Mouse (Mus musculus): ENCODE measurements around the gene Tmem52. TPM values are rescaled to one million over a fixed set of nuclear protein-coding genes. Genes with fewer than 3 reads are reported as not detected.
"Not testable (repeated sequence)": the region's sequence is repeated elsewhere in the genome, so short reads cannot be mapped to it uniquely, and the experiment has no call there.

Tmem52 gene
- polyA plus RNA-seq, 1 experiment from 2014 or later = 2.6 TPM

- H3K36me3 ChIP-seq (ENCODE audit: control insufficient read depth, insufficient read depth, low read length) = no peaks in the 10 kb centered on the region
- H3K27ac ChIP-seq (ENCODE audit: low read length) = no peak overlapping the region
- no peaks in the 10 kb centered on the region for H3K9me3 ChIP-seq (replicated peaks; ENCODE audit: control insufficient read depth, low read length)
- H3K4me2 ChIP-seq (ENCODE audit: low read depth, low read length) = no peak overlapping the region
- ATAC-seq (ENCODE audit: insufficient read depth, low FRiP score) = no peak
- no peak overlapping the region for H3K9ac ChIP-seq (ENCODE audit: low read length)
- H3K4me3 ChIP-seq (replicated peaks; ENCODE audit: low read length) = no peak overlapping the region
- H3K27me3 ChIP-seq (ENCODE audit: control insufficient read depth, insufficient read depth, low read length) = no peaks in the 10 kb centered on the region
- no peaks in the 10 kb centered on the region for H3K4me1 ChIP-seq (ENCODE audit: control insufficient read depth, insufficient read depth, low read length)
- 86% methylated on average over 18 of the region's 18 CpGs for WGBS
Measured at GRCm38 (mm10) chr4:155469590-155470262, 812 bp downstream of the Tmem52 start.

- no peak for ATAC-seq (ENCODE audit: insufficient read depth, low FRiP score)
- 77% methylated on average over 16 of the region's 16 CpGs for WGBS
- Histone ChIP-seq H3K9me3 (replicated peaks; ENCODE audit: control insufficient read depth, low read length) (no peaks in the 10 kb centered on the region), H3K27ac (ENCODE audit: low read length) (no peak overlapping the region), H3K4me1 (ENCODE audit: control insufficient read depth, insufficient read depth, low read length) (no peaks in the 10 kb centered on the region), H3K36me3 (ENCODE audit: control insufficient read depth, insufficient read depth, low read length) (no peaks in the 10 kb centered on the region), H3K27me3 (ENCODE audit: control insufficient read depth, insufficient read depth, low read length) (no peaks in the 10 kb centered on the region), H3K4me2 (ENCODE audit: low read depth, low read length) (no peak overlapping the region), H3K9ac (ENCODE audit: low read length) (no peak overlapping the region), H3K4me3 (replicated peaks; ENCODE audit: low read length) (no peak overlapping the region)
Measured at GRCm38 (mm10) chr4:155470263-155470953, 1.5 kb downstream of the Tmem52 start.

- H3K27ac ChIP-seq (ENCODE audit: low read length) = no peak overlapping the region
- no peak overlapping the region for H3K9ac ChIP-seq (ENCODE audit: low read length)
- H3K36me3 ChIP-seq (ENCODE audit: control insufficient read depth, insufficient read depth, low read length) = no peaks in the 10 kb centered on the region
- H3K9me3 ChIP-seq (replicated peaks; ENCODE audit: control insufficient read depth, low read length) = no peaks in the 10 kb centered on the region
- ATAC-seq (ENCODE audit: insufficient read depth, low FRiP score) = no peak
- no peak overlapping the region for H3K4me3 ChIP-seq (replicated peaks; ENCODE audit: low read length)
- no peaks in the 10 kb centered on the region for H3K4me1 ChIP-seq (ENCODE audit: control insufficient read depth, insufficient read depth, low read length)
- no peaks in the 10 kb centered on the region for H3K27me3 ChIP-seq (ENCODE audit: control insufficient read depth, insufficient read depth, low read length)
- 84% methylated on average over 7 of the region's 7 CpGs for WGBS
- no peak overlapping the region for H3K4me2 ChIP-seq (ENCODE audit: low read depth, low read length)
Measured at GRCm38 (mm10) chr4:155470997-155471396, 2.1 kb downstream of the Tmem52 start.

- no peak overlapping the region for H3K4me3 ChIP-seq (replicated peaks; ENCODE audit: low read length)
- H3K9ac ChIP-seq (ENCODE audit: low read length) = no peak overlapping the region
- no peak overlapping the region for H3K27ac ChIP-seq (ENCODE audit: low read length)
- no peaks in the 10 kb centered on the region for H3K36me3 ChIP-seq (ENCODE audit: control insufficient read depth, insufficient read depth, low read length)
- 80% methylated on average over 7 of the region's 7 CpGs for WGBS
- no peaks in the 10 kb centered on the region for H3K9me3 ChIP-seq (replicated peaks; ENCODE audit: control insufficient read depth, low read length)
- no peak for ATAC-seq (ENCODE audit: insufficient read depth, low FRiP score)
- H3K4me2 ChIP-seq (ENCODE audit: low read depth, low read length) = no peak overlapping the region
- H3K4me1 ChIP-seq (ENCODE audit: control insufficient read depth, insufficient read depth, low read length) = no peaks in the 10 kb centered on the region
- no peaks in the 10 kb centered on the region for H3K27me3 ChIP-seq (ENCODE audit: control insufficient read depth, insufficient read depth, low read length)
Measured at GRCm38 (mm10) chr4:155471406-155471805, 2.5 kb downstream of the Tmem52 start.

- WGBS = 75% methylated on average over 3 of the region's 3 CpGs
- Histone ChIP-seq H3K36me3 (ENCODE audit: control insufficient read depth, insufficient read depth, low read length) (no peaks in the 10 kb centered on the region), H3K9ac (ENCODE audit: low read length) (no peak overlapping the region), H3K4me2 (ENCODE audit: low read depth, low read length) (no peak overlapping the region), H3K27me3 (ENCODE audit: control insufficient read depth, insufficient read depth, low read length) (no peaks in the 10 kb centered on the region), H3K27ac (ENCODE audit: low read length) (no peak overlapping the region), H3K9me3 (replicated peaks; ENCODE audit: control insufficient read depth, low read length) (no peaks in the 10 kb centered on the region), H3K4me3 (replicated peaks; ENCODE audit: low read length) (no peak overlapping the region), H3K4me1 (ENCODE audit: control insufficient read depth, insufficient read depth, low read length) (no peaks in the 10 kb centered on the region)
- ATAC-seq (ENCODE audit: insufficient read depth, low FRiP score) = no peak
Measured at GRCm38 (mm10) chr4:155472716-155473290, 3.9 kb downstream of the Tmem52 start.

- Histone ChIP-seq H3K4me1 (ENCODE audit: control insufficient read depth, insufficient read depth, low read length) (no peaks in the 10 kb centered on the region), H3K9ac (ENCODE audit: low read length) (no peak overlapping the region), H3K9me3 (replicated peaks; ENCODE audit: control insufficient read depth, low read length) (no peaks in the 10 kb centered on the region), H3K4me2 (ENCODE audit: low read depth, low read length) (no peak overlapping the region), H3K36me3 (ENCODE audit: control insufficient read depth, insufficient read depth, low read length) (no peaks in the 10 kb centered on the region), H3K27me3 (ENCODE audit: control insufficient read depth, insufficient read depth, low read length) (no peaks in the 10 kb centered on the region), H3K4me3 (replicated peaks; ENCODE audit: low read length) (no peak overlapping the region), H3K27ac (ENCODE audit: low read length) (no peak overlapping the region)
- ATAC-seq (ENCODE audit: insufficient read depth, low FRiP score) = peak; percentile 48; the same call in 1 of the 2 replicates
- 41% methylated on average over 5 of the region's 5 CpGs for WGBS
Measured at GRCm38 (mm10) chr4:155473319-155473718, 4.4 kb downstream of the Tmem52 start.

- not testable (repeated sequence) for ATAC-seq (ENCODE audit: insufficient read depth, low FRiP score); H3K4me3 ChIP-seq (replicated peaks; ENCODE audit: low read length); H3K27ac ChIP-seq (ENCODE audit: low read length); H3K9me3 ChIP-seq (replicated peaks; ENCODE audit: control insufficient read depth, low read length); H3K27me3 ChIP-seq (ENCODE audit: control insufficient read depth, insufficient read depth, low read length); H3K36me3 ChIP-seq (ENCODE audit: control insufficient read depth, insufficient read depth, low read length); H3K9ac ChIP-seq (ENCODE audit: low read length); H3K4me1 ChIP-seq (ENCODE audit: control insufficient read depth, insufficient read depth, low read length); H3K4me2 ChIP-seq (ENCODE audit: low read depth, low read length)
- WGBS = 56% methylated on average over 2 of the region's 2 CpGs
Measured at GRCm38 (mm10) chr4:155473796-155474195, 4.9 kb downstream of the Tmem52 start.

GRCm38 (mm10) chr4:155481381-155482124, 12.6 kb downstream of the Tmem52 start:
- no peaks in the 10 kb centered on the region for H3K36me3 ChIP-seq (ENCODE audit: control insufficient read depth, insufficient read depth, low read length)
- peak overlapping the region; percentile 48 for H3K27ac ChIP-seq (ENCODE audit: low read length)
- H3K4me1 ChIP-seq (ENCODE audit: control insufficient read depth, insufficient read depth, low read length) = peaks cover 7% of the 10 kb centered on the region; the same call in 1 of the 2 replicates
- H3K4me2 ChIP-seq (ENCODE audit: low read depth, low read length) = peak overlapping the region; percentile 55
- ATAC-seq (ENCODE audit: insufficient read depth, low FRiP score) = peak; percentile 77
- H3K9ac ChIP-seq (ENCODE audit: low read length) = peak overlapping the region; percentile 59
- H3K4me3 ChIP-seq (replicated peaks; ENCODE audit: low read length) = peak overlapping the region; percentile 28
- no peaks in the 10 kb centered on the region for H3K27me3 ChIP-seq (ENCODE audit: control insufficient read depth, insufficient read depth, low read length)
- H3K9me3 ChIP-seq (replicated peaks; ENCODE audit: control insufficient read depth, low read length) = no peaks in the 10 kb centered on the region
- 17% methylated on average over 28 of the region's 28 CpGs for WGBS

- peaks cover 7% of the 10 kb centered on the region; the same call in 1 of the 2 replicates for H3K4me1 ChIP-seq (ENCODE audit: control insufficient read depth, insufficient read depth, low read length)
- H3K27me3 ChIP-seq (ENCODE audit: control insufficient read depth, insufficient read depth, low read length) = no peaks in the 10 kb centered on the region
- WGBS = 95% methylated on average over 6 of the region's 6 CpGs
- H3K9ac ChIP-seq (ENCODE audit: low read length) = peak overlapping the region; percentile 59
- no peaks in the 10 kb centered on the region for H3K9me3 ChIP-seq (replicated peaks; ENCODE audit: control insufficient read depth, low read length)
- H3K36me3 ChIP-seq (ENCODE audit: control insufficient read depth, insufficient read depth, low read length) = no peaks in the 10 kb centered on the region
- H3K4me3 ChIP-seq (replicated peaks; ENCODE audit: low read length) = no peak overlapping the region
- peak overlapping the region; percentile 48; the same call in 1 of the 2 replicates for H3K27ac ChIP-seq (ENCODE audit: low read length)
- H3K4me2 ChIP-seq (ENCODE audit: low read depth, low read length) = no peak overlapping the region
- ATAC-seq (ENCODE audit: insufficient read depth, low FRiP score) = no peak
Measured at GRCm38 (mm10) chr4:155482125-155482480, 13.2 kb downstream of the Tmem52 start.
